Mouse (Mus musculus) thymus, postnatal 10 days (tissue): Measurements from ENCODE around the gene Ctdspl.
A peak's percentile ranks its signal among the peaks of the same experiment; 100 is the strongest.

Experiments
- DNase-seq, 2 experiments: peaks; one replicate each; pipeline ENCODE4 v3.0.0; 2021; ENCODE audit warnings: low spot score in 2 of 2

Gene Ctdspl

GRCm38 (mm10) chr9:118988787-118989580, 62.7 kb downstream of the Ctdspl start:
- no peak for DNase-seq

- DNase-seq: no peak
Measured at GRCm38 (mm10) chr9:118990490-118990889, 64.2 kb downstream of the Ctdspl start.

- peak; percentile 19 to 35 for DNase-seq
Measured at GRCm38 (mm10) chr9:118991750-118992585, 65.7 kb downstream of the Ctdspl start.

- no peak for DNase-seq
Measured at GRCm38 (mm10) chr9:118992586-118992955, 66.3 kb downstream of the Ctdspl start.

GRCm38 (mm10) chr9:118994524-118995227, 68.4 kb downstream of the Ctdspl start:
- no peak for DNase-seq

- no peak for DNase-seq
Measured at GRCm38 (mm10) chr9:118995539-118995938, 69.3 kb downstream of the Ctdspl start.

GRCm38 (mm10) chr9:118997241-118997640, 71.0 kb downstream of the Ctdspl start:
- peak; percentile 63 to 65 for DNase-seq

GRCm38 (mm10) chr9:119000196-119000595, 73.9 kb downstream of the Ctdspl start:
- no peak for DNase-seq

- no peak for DNase-seq
Measured at GRCm38 (mm10) chr9:119002267-119002666, 76.0 kb downstream of the Ctdspl start.

GRCm38 (mm10) chr9:119003990-119004702, 77.9 kb downstream of the Ctdspl start:
- DNase-seq: no peak

- no peak for DNase-seq
Measured at GRCm38 (mm10) chr9:119004703-119005076, 78.4 kb downstream of the Ctdspl start.

GRCm38 (mm10) chr9:119005303-119006029, 79.2 kb downstream of the Ctdspl start:
- no peak for DNase-seq

GRCm38 (mm10) chr9:119007266-119007665, 81.0 kb downstream of the Ctdspl start:
- no peak for DNase-seq

GRCm38 (mm10) chr9:119008871-119009270, 82.6 kb downstream of the Ctdspl start:
- DNase-seq: no peak

- DNase-seq: no peak
Measured at GRCm38 (mm10) chr9:119010156-119010710, 84.0 kb downstream of the Ctdspl start.

GRCm38 (mm10) chr9:119016785-119017507, 90.7 kb downstream of the Ctdspl start:
- no peak for DNase-seq

GRCm38 (mm10) chr9:119021731-119022130, 95.5 kb downstream of the Ctdspl start:
- no peak for DNase-seq

- DNase-seq: no peak
Measured at GRCm38 (mm10) chr9:119025263-119025662, 99.0 kb downstream of the Ctdspl start.

GRCm38 (mm10) chr9:119025832-119026331, 99.6 kb downstream of the Ctdspl start:
- DNase-seq: no peak

GRCm38 (mm10) chr9:119027337-119027736, 101.1 kb downstream of the Ctdspl start:
- no peak for DNase-seq
